Mouse (Mus musculus) cerebellum, adult 9-10 months (tissue): Measurements from ENCODE around the gene Cd79b.

Source experiments
- DNase-seq: peaks from one replicate; pipeline ENCODE4 v3.0.0; 2022

Gene Cd79b

GRCm38 (mm10) chr11:106271794-106272643, 42.5 kb downstream of the Cd79b start:
- DNase-seq = peak; percentile 73

GRCm38 (mm10) chr11:106271131-106271793, 43.3 kb downstream of the Cd79b start:
- peak; percentile 80 for DNase-seq

DNA sequence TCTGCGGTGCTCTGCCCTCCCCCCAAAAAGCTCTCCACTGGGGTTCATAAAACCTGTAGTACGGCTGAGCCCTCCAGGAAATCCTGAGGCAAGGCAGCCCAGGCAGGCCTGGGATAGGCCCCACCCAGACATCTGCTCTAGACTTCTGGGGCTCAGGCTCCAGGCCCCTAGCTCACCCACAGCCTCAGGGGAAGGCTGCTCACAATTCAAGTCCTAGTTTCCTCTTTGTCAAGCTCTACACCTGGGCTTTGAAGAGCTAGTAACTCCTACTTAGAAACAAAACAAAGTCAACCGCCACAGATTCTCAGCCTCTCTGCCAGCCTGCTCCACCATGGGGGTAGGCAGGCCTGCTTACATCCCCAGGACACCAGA, 45.5 kb downstream of the Cd79b start:
- peak; percentile 74 for DNase-seq

GRCm38 (mm10) chr11:106268326-106269059, 46.1 kb downstream of the Cd79b start:
- peak; percentile 96 for DNase-seq

GRCm38 (mm10) chr11:106267871-106268270, 46.7 kb downstream of the Cd79b start:
- DNase-seq = peak; percentile 88

DNA sequence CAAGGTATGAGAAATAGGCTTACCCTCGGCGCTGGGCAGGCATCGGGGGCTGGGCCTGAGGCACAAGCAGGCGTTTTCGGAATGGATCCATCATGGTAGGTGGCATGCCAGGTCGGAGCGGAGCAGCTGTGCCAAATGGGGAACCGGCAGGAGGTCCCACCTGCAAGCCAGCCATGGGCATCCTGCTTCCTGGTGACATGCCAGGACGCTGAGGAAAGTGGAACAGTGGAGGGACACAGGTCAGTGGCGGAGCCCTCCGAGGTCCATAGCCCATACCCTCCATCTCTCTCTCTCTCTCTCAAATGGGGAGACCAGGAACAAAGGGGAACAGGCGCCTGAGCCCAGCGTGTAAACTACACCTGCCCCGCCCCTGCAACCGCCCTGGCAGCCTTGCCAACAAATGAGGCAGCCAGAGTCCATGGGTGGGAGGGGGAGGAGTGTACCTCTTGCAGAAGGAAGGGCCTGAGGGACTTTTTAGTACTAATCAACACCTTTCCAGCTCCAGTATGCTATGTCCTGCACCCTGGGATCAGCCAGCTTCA, 47.2 kb downstream of the Cd79b start:
- peak; percentile 98 for DNase-seq

- DNase-seq = peak; percentile 63
These were observed 48.1 kb downstream of the Cd79b start for GRCm38 (mm10) chr11:106266431-106266830.

DNA sequence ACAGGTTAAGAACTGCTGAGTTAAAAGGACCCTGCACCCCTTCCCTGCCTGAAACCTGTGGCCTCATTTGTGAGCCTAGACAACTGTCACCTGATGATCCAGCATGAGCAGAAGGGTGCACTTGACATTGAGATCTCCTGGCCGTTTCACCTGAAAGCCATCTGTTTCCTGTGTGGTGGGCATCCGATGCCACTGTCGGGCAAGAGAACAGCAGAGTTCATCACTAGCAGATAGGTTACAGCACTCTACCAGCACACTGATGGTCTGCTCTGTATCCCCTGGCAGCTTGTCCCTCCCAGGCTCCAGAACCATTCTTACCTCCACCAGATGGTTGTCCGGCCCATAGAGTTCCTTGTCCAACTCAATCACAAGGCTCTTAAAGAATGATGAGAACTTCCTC, 49.0 kb downstream of the Cd79b start:
- peak; percentile 62 for DNase-seq

GRCm38 (mm10) chr11:106264988-106265387, 49.6 kb downstream of the Cd79b start:
- peak; percentile 49 for DNase-seq

- peak; percentile 62 for DNase-seq
These were observed 50.6 kb downstream of the Cd79b start for GRCm38 (mm10) chr11:106263963-106264362.
